Mouse (Mus musculus) spleen, adult 2 months (tissue): ENCODE measurements around the gene Olfr196. TPM values are rescaled to one million over a fixed set of nuclear protein-coding genes. Genes with fewer than 3 reads are reported as not detected.
"Not testable (repeated sequence)": the region's sequence is repeated elsewhere in the genome, so short reads cannot be mapped to it uniquely, and the experiment has no call there.

ENCODE experiments used
- DNase-seq, 2 experiments: peaks; one replicate each; pipeline versions ENCODE4 v3.0.0 to v3.0.0-alpha.2; 2012 to 2021; ENCODE audit warnings: low spot score in 2 of 2, low read depth in 1 of 2
- H3K27ac ChIP-seq: fragments of 200-500 bp; 2 replicates; pipeline ENCODE4 v1.5.1; 2012; ENCODE audit warnings: low read length, inconsistent platforms; ENCODE audit not compliant: insufficient read depth
- H3K27me3 ChIP-seq: fragments of 200-500 bp; 2 replicates; pipeline ENCODE4 v1.6.1; 2012; ENCODE audit warnings: mild to moderate bottlenecking, moderate library complexity, low read length, inconsistent platforms; ENCODE audit not compliant: control insufficient read depth, insufficient read depth
- H3K36me3 ChIP-seq: fragments of 200-500 bp; 2 replicates; pipeline ENCODE4 v1.6.1; 2012; ENCODE audit warnings: mild to moderate bottlenecking, low read length, inconsistent platforms; ENCODE audit not compliant: control insufficient read depth, insufficient read depth
- H3K4me1 ChIP-seq: fragments of 200-500 bp; 2 replicates; pipeline ENCODE4 v1.6.1; 2011; ENCODE audit warnings: inconsistent platforms; ENCODE audit not compliant: control insufficient read depth, insufficient read depth, insufficient read length
- H3K4me3 ChIP-seq: fragments of 200-500 bp; 2 replicates; pipeline ENCODE4 v1.5.1; 2011; ENCODE audit warnings: mild to moderate bottlenecking, inconsistent platforms; ENCODE audit not compliant: insufficient read depth, insufficient read length; ENCODE audit errors: extremely low read depth
- CTCF ChIP-seq: fragments of 200-500 bp; IDR thresholded peaks from 2 replicates; pipeline ENCODE4 v1.5.1; 2011; ENCODE audit warnings: mild to moderate bottlenecking, inconsistent platforms; ENCODE audit not compliant: insufficient read depth, insufficient read length, insufficient replicate concordance; ENCODE audit errors: extremely low read depth
- POLR2A ChIP-seq: fragments of 200-500 bp; IDR thresholded peaks from 2 replicates; pipeline ENCODE4 v1.6.1; 2011; ENCODE audit warnings: low read depth, low read length, inconsistent platforms
- WGBS: fragments of 180-500 bp; shearing (Covaris S2); methylation state at CpG from one replicate; pipeline ENCODE4 v1.1.7; 2018; 5-methylcytosine and 5-hydroxymethylcytosine counted together
- polyA plus RNA-seq: library from polyadenylated mRNA; depleted of rRNA; stranded (reverse); fragments of >200 nt; gene quantifications from 2 replicates; pipeline ENCODE4 v1.2.3, GENCODE M21; 2012; rRNA removed

The Olfr196 gene
- polyA plus RNA-seq = not detected in 2 replicates

- H3K36me3 ChIP-seq = no peaks in the 10 kb centered on the region
- H3K27me3 ChIP-seq = no peaks in the 10 kb centered on the region
- no peaks in the 10 kb centered on the region for H3K4me1 ChIP-seq
- no peak for TF ChIP-seq CTCF
- TF ChIP-seq POLR2A = no peak
- H3K27ac ChIP-seq = no peak within 1 kb of the TSS
- WGBS = 69% methylated on average over 3 of the region's 3 CpGs
- no peak within 1 kb of the TSS for H3K4me3 ChIP-seq
- DNase-seq = no peak
These were observed at the start of gene Olfr196 for GRCm38 (mm10) chr16:59170354-59170753. Olfr196 (minus strand) TSS chr16:59170454.

GRCm38 (mm10) chr16:59219667-59220066 is 49.4 kb upstream of the Olfr196 start, which contains the start of gene Olfr199:
Olfr199 (minus strand) TSS chr16:59219767.
- 84% methylated on average over 1 of the region's 1 CpGs for WGBS
- not testable (repeated sequence) for H3K27ac ChIP-seq, H3K4me1 ChIP-seq, H3K27me3 ChIP-seq, H3K4me3 ChIP-seq, H3K36me3 ChIP-seq, DNase-seq

- H3K4me1 ChIP-seq, H3K4me3 ChIP-seq, H3K27me3 ChIP-seq, DNase-seq, H3K27ac ChIP-seq, H3K36me3 ChIP-seq: not testable (repeated sequence)
- 71% methylated on average over 3 of the region's 3 CpGs for WGBS
These were observed 47.6 kb upstream of the Olfr196 start for GRCm38 (mm10) chr16:59217861-59218260.

- H3K4me3 ChIP-seq, H3K27me3 ChIP-seq, H3K4me1 ChIP-seq, DNase-seq, H3K36me3 ChIP-seq, H3K27ac ChIP-seq: not testable (repeated sequence)
- 79% methylated on average over 1 of the region's 1 CpGs for WGBS
These were observed 33.2 kb upstream of the Olfr196 start, which contains the start of gene Olfr198 for GRCm38 (mm10) chr16:59203433-59203832. Olfr198 (minus strand) TSS chr16:59203533.

- H3K36me3 ChIP-seq = no peaks in the 10 kb centered on the region
- no peak for DNase-seq
- TF ChIP-seq POLR2A (no peak), CTCF (no peak)
- H3K27me3 ChIP-seq = no peaks in the 10 kb centered on the region
- H3K4me3 ChIP-seq = no peak overlapping the region
- no peak overlapping the region for H3K27ac ChIP-seq
- no peaks in the 10 kb centered on the region for H3K4me1 ChIP-seq
- WGBS = 80% methylated on average over 2 of the region's 2 CpGs
These were observed 18.3 kb downstream of the Olfr196 start for GRCm38 (mm10) chr16:59151996-59152395.

- H3K4me3 ChIP-seq = no peak within 1 kb of the TSS
- TF ChIP-seq CTCF = no peak
- TF ChIP-seq POLR2A = no peak
- H3K27ac ChIP-seq = no peak within 1 kb of the TSS
- no peaks in the 10 kb centered on the region for H3K27me3 ChIP-seq
- no peaks in the 10 kb centered on the region for H3K36me3 ChIP-seq
- no peak for DNase-seq
- WGBS = 91% methylated on average over 1 of the region's 1 CpGs
- H3K4me1 ChIP-seq = no peaks in the 10 kb centered on the region
These were observed 23.5 kb downstream of the Olfr196 start, which contains the start of gene Olfr195 for GRCm38 (mm10) chr16:59146746-59147145. Olfr195 (plus strand) TSS chr16:59147046.

GRCm38 (mm10) chr16:59141105-59141504 is 29.1 kb downstream of the Olfr196 start:
- no peaks in the 10 kb centered on the region for H3K27me3 ChIP-seq
- H3K27ac ChIP-seq = no peak overlapping the region
- H3K4me1 ChIP-seq = no peaks in the 10 kb centered on the region
- no peak for DNase-seq
- no peaks in the 10 kb centered on the region for H3K36me3 ChIP-seq
- no peak for TF ChIP-seq CTCF
- TF ChIP-seq POLR2A = no peak
- no peak overlapping the region for H3K4me3 ChIP-seq

GRCm38 (mm10) chr16:59130740-59131139 is 39.5 kb downstream of the Olfr196 start:
- DNase-seq = no peak
- Histone ChIP-seq H3K27me3 (no peaks in the 10 kb centered on the region), H3K27ac (no peak overlapping the region), H3K4me1 (no peaks in the 10 kb centered on the region), H3K4me3 (no peak overlapping the region), H3K36me3 (no peaks in the 10 kb centered on the region)
- WGBS = 82% methylated on average over 1 of the region's 1 CpGs
- TF ChIP-seq CTCF = no peak
